Mouse (Mus musculus) kidney, postnatal 36 days (tissue): Measurements from ENCODE around the gene Zfp786.
A peak's percentile ranks its signal among the peaks of the same experiment; 100 is the strongest.
"Not testable (repeated sequence)": the region's sequence is repeated elsewhere in the genome, so short reads cannot be mapped to it uniquely, and the experiment has no call there.

ENCODE experiments used
- DNase-seq, 2 experiments: peaks; one replicate each; pipeline ENCODE4 v3.0.0; 2021 to 2022; ENCODE audit warnings: mixed read lengths in 2 of 2

Gene Zfp786

GRCm38 (mm10) chr6:47830104-47831078, at the start of gene Zfp786:
TSS of gene Zfp786 (minus strand) at chr6:47830867.
- peak; percentile 93 to 98 for DNase-seq

DNA sequence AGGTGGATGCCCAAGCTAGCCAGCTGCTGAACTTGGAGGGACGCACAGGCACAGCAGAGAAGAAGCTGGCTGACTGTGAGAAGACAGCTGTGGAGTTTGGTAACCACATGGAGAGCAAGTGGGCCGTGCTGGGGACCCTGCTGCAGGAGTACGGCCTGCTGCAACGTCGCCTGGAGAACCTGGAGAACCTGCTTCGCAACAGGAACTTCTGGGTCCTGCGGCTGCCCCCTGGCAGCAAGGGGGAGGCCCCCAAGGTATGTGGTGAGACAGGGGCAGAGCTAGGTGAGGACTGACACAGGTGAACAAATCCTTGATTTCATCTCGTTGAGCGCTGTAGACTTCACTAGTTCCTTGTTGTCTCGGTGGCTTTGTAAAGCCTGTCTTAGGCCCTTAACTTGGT, 49.5 kb upstream of the Zfp786 start:
- no peak for DNase-seq

DNA sequence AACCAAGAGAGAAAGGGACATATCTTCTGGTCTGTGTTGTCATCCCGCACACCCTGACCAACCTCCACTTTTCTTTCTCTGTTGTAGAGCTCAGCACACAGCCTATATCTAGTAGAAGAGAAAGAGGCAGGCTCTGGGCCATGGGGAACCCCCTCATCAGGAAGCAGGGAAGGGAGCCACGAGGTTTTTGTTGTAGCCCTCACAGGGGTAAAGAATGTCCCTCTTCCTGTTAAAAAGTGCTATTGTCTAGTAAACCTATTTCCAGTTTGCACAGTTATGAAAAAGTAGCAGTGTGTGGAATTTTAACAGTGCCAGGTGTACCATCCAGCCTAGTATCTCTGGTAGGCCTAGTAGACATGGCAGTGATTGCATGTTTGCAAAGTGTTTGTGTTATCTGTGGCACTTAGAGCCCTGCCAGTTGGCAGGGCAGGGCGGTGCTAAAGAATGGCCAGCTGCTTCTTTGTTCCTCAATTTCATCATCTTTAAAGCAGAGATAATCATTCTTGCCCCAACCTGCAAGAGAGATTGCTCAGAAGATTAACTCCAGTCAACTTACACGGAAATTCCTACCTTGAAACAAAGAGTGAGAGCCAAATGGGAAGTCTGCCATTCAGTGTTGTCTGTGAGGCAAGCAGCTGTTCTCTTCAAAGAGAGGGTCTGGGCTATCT, 48.5 kb upstream of the Zfp786 start:
- no peak for DNase-seq

GRCm38 (mm10) chr6:47878593-47878992, 47.9 kb upstream of the Zfp786 start:
- DNase-seq, result no peak

- DNase-seq, result peak in 1 of 2 experiments; percentile 23
These were observed 47.5 kb upstream of the Zfp786 start for GRCm38 (mm10) chr6:47878133-47878514.

GRCm38 (mm10) chr6:47877461-47878132, 46.9 kb upstream of the Zfp786 start:
- peak; percentile 93 for DNase-seq

DNA sequence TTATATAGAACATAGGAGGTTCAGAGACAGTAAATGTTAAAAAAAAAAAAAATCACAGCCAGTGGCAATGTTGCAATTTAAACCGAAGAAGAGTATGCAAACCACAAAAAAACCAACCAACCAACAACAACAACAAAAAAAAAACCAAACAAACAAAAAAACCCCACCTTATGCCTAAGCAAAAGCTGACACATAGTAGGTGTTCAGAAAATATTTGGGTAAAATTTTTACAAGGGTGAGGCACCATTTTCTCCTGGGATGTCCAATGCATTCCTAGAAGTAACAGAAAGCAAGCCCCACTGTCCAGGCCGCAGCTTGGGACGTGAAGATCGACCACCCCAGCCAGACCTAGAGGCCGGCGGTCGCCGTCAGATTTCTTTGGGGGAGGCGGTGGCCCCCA, 46.4 kb upstream of the Zfp786 start, which contains the start of gene Zfp282:
Gene Zfp282 (plus strand): TSS at position 147 of the 400 bp plus-strand sequence.
- no peak for DNase-seq

GRCm38 (mm10) chr6:47872266-47872665, 41.6 kb upstream of the Zfp786 start:
- DNase-seq, result no peak

GRCm38 (mm10) chr6:47857729-47858128, 27.1 kb upstream of the Zfp786 start:
- DNase-seq, result not testable (repeated sequence)

DNA sequence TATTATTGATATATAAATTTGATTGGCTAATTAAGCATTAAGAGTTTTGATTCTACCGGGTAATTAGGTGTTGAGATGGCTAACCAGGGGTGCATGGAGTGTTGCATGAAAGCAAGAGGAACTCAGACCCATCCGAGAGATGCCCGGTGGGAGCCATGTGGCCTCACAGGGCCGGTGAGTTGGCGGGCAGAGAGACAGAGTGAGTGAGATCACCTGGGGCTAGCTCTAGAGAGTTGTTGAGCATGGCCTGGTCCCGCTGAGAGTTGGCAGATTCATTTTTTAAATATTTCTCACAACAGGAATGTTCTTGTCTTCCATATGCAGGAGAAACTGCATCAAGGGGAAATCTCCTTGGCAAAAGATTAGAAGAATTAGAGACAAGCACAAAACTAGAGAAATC, 26.6 kb upstream of the Zfp786 start:
- no peak for DNase-seq

DNA sequence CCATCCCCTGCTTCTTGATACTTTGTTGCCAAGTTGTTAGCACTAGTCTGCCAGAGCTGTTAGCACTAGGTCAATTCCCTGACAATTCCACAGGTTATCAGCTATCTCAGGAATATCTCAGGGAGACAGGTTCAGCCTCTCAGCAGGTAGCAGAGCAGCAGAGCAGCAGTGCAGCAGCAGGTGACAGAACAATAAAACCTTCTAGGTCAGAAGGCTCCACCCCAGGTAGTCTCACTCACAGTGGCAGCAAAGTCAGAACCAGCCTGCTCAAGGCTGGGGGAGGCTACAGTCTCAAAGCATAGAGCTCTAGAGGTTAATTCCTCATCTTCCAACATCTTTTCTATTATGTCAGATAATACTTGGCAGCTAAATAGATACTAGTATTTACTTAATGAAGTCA, 15.1 kb upstream of the Zfp786 start:
- no peak for DNase-seq

GRCm38 (mm10) chr6:47842337-47842736, 11.7 kb upstream of the Zfp786 start:
- DNase-seq, result no peak

DNA sequence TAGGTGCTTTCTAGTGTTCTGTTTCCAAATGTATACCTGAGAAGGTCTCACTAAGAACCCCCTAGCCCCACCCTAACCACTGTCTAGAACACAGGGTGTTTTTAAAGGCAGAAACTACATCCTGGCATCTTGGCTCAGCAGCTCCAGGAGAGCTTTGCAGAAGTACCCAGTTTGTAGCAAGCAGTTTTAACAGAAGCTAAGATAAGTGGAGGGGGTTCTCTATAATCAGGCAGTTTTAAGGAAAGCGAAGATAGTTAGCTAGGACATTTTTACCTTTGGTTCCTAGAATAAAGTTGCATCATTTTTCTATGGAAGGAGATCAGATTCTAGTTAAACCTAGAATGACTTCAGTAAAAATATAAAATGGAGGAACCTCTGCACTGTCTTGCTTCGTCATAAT, 11.2 kb upstream of the Zfp786 start:
- DNase-seq, result no peak

DNA sequence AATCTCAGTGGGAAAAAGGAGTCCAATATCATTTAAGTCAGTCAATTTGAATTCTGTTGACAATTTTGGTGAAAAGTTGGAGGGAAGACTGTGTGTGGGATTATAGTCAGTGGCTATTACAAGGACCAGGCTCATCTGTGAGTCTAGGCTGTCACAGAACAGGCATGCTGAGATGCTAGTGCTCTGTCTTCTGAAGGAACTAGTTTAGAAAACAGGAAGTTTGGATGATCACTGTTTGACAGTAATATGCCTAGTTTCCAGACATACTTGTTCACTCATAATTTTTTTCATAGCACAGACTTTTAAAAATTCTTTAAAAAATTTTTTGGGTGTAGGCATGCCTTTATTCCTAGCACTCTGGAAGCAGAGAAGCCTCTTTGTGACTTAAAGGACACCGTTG, 10.4 kb upstream of the Zfp786 start:
- DNase-seq, result no peak

- DNase-seq, result no peak
These were observed 7.0 kb upstream of the Zfp786 start for GRCm38 (mm10) chr6:47837630-47838029.

DNA sequence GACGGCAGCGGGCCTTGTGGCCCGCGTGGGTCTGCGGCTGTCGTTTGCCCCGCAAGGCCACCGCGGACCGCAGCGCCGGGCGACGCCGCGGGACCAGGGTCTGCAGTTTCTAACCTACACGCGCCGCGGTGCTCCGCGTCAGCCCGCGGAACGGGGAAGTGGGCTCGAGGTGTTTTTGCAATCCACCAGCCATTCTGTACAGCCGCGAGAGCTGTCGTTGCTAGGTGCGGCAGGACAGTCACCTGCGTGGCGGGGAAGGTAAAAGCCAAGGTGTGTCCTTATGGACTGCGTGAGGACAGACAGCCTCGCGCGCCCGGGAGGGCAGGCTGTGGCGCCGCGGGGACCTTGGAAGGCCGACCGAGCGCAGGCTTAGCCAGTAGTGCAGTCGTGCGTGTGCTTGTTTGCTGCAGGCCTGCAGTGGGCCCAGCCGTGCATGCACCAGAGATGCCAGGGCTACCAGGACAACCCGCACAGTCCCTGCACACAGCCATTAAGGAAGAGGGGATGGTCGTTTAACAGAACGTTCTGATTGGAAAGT, 5.4 kb upstream of the Zfp786 start:
- DNase-seq, result peak; percentile 58 to 75

- peak; percentile 95 to 98 for DNase-seq
These were observed 4.9 kb upstream of the Zfp786 start, which contains the start of gene Zfp398 for GRCm38 (mm10) chr6:47835482-47835983. TSS of gene Zfp398 (plus strand) at chr6:47835661.

- DNase-seq, result no peak
These were observed 1.6 kb upstream of the Zfp786 start for GRCm38 (mm10) chr6:47832220-47832619.

DNA sequence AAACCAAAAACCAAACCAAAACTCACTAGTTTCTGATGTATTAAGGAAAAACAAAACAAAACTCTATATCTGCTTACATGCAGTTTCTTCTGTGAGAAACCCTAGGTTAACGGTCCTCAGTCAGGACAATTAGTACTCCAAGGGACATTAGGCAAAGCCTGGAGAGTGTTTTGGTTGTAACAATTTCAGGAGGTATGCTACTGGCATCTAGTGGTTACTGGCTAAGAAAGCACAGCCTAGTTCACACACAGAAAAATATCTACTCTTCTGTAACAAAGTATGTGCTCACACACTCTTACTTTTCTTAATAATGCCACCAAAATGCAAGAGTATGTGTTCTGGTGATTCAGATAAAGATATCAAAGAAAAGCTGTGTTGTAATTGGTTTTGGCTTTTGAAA, 1.7 kb downstream of the Zfp786 start:
- DNase-seq, result peak in 1 of 2 experiments; percentile 37

- DNase-seq, result no peak
These were observed 3.2 kb downstream of the Zfp786 start for GRCm38 (mm10) chr6:47827462-47827861.

DNA sequence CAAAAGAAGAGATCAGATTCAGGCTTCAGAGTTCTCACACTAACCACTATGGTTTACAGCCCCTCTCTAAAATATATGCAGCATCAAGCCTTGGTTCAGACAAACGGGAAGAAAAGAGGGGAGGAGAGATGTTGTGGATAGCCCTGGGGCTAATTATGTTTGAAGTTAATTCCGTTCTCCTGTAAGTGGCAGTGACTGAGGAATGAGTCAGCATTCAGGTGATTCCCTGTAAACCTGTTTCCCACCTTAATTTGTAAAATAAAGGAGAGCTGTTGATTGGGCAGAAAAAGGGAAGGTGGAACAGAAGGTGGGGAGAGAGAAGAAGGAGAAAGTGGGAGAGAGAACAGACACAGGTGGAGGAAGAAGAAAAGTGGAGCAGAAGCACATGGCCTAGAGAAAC, 6.4 kb downstream of the Zfp786 start:
- DNase-seq, result no peak

GRCm38 (mm10) chr6:47821776-47822175, 8.9 kb downstream of the Zfp786 start:
- DNase-seq, result no peak

DNA sequence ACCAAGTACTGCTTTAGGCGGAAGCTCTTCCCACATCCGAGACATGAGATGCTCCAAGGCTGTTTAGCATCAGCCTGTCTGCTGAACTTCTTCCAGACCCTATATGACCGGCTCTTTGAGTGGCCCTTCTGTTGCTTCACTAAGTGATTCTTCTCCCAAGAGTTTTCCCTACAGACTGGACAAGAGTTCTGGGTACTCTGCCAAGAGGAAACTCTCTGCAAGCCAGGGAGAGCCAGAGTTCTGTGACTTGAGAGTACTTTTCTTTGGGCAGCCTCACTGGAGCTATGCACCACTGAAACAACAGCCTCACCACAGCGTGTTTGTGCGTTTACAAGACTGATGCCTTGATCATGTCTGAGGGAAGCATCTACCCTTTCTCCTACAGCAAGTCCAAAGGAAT, 9.4 kb downstream of the Zfp786 start:
- no peak for DNase-seq
